Mouse (Mus musculus) E14TG2a.4 (cell line): ENCODE results near the gene Ttll10.

Experiments used
- CTCF ChIP-seq: conservative IDR thresholded peaks from 2 replicates; pipeline ENCODE4 v1.5.1; 2014; ENCODE audit warnings: low read length
- NANOG ChIP-seq: IDR thresholded peaks from 2 replicates; pipeline ENCODE4 v1.6.1; 2014; ENCODE audit warnings: borderline replicate concordance, low read length, mixed read lengths
- POU5F1 ChIP-seq: IDR thresholded peaks from 2 replicates; pipeline ENCODE4 v1.6.1; 2014; ENCODE audit warnings: low read length, borderline replicate concordance

DNA sequence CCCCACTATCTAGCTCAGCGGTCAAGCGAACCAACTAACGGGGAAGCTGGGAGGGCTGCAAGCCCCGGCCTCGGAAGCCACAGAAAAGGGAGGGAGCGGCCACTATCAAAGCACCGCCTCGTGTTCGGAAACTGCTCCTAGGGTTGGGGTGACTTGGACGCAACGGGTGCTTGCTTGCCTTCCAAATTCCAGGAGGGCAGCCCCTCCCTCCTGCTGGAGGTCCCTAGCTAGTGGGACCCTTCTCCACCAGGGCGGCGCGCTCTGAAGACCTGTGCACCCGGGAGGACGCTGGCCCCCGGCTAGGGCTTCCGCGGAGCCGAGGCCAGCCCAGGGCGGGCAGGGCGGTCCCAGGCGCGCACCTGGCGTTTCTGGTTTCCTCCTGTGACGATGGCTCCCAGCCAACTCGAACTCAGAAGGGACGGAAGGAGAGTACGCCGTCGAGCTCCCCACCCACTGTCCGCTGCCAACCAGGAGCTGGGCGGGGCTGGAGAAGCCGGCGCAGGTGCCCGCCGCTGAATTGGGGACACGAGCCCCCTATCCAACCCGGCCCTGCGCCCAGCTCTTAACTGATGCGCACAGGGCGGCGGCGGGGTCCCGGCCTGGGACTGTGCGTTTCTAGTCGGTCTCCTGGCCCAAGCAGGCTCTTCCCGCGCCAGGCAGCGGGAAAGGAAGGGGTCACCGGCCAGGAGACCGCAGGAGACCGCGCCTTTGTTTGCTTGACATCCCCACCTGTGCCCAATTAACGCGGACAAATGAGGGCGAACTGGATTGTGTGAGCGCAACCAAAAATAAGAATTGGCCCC, 18.5 kb upstream of the Ttll10 start:
- TF ChIP-seq CTCF (no peak), POU5F1 (no peak), NANOG (no peak)
